In the genomic region with DNA sequence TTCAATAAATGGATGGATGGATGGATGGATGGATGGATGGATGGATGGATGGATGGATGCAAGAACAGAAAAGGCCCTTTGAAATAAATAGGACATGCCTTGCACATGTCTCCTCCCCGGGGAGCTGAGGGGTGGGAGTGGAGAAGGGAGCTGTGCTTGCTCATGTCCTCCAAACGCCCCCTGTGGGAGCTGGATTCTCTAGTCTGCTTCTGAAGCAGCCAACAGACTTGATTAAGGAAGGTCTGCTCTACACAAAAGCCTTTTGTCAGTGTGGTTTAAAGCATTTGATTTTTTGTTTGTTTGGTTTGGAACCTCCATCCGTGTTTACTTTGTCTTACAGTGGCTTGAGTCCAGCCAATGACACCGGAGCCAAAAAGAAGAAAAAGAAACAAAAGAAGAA, we compare ENCODE assay signal across 16 mouse cellular contexts. TPM values are rescaled to one million over a fixed set of nuclear protein-coding genes. Genes with fewer than 3 reads are reported as not detected.
A peak's percentile ranks its signal among the peaks of the same experiment; 100 is the strongest.
DNase-seq lines count a peak whose midpoint lies in the region; ATAC-seq and TF ChIP-seq lines count a peak whose summit lies in the region.
"Had no signal": no experiment of that assay in that cellular context is flagged by ENCODE, and none has a peak within 500 bp of the region (broad histone marks: within the 10 kb centered on the region; RNA-seq: fewer than 3 reads in every experiment).

No protein-coding gene starts in this region.

- no peaks in the 10 kb centered on the region for H3K27me3 ChIP-seq in hindbrain, postnatal 0 days (ENCODE audit: insufficient read depth, low read length)
- H3K27me3 ChIP-seq in hindbrain, embryonic 13.5 days: no peaks in the 10 kb centered on the region
- no peaks in the 10 kb centered on the region for H3K27me3 ChIP-seq in limb, embryonic 10.5 days (ENCODE audit: low read depth, poor library complexity, severe bottlenecking)
- H3K27me3 ChIP-seq: hindbrain, embryonic 12.5 days; limb, embryonic 13.5 days; Patski had no signal

- DNase-seq in hindbrain, postnatal 0 days (ENCODE audit: low spot score): peak; percentile 43
- peak; percentile 44 for DNase-seq in right cerebral cortex, postnatal 14 days
- DNase-seq in right cerebral cortex, adult 2 months (ENCODE audit: low spot score in 2 of 2): no peak
- peak; percentile 89 for DNase-seq in ZHBTc4 (ENCODE audit: low read depth, low spot score)
- DNase-seq in B cell, adult 2 months: no peak
- DNase-seq in limb, embryonic 10.5 days (ENCODE audit: low spot score): no peak
- DNase-seq: cerebellum, adult 9-11 months; lung, postnatal 14 days; retina, postnatal 1 day; thymus, adult 18-20 months had no signal

- H3K9me3 ChIP-seq in hindbrain, postnatal 0 days (ENCODE audit: low read length): no peaks in the 10 kb centered on the region
- no peaks in the 10 kb centered on the region for H3K9me3 ChIP-seq in hindbrain, embryonic 13.5 days
- H3K9me3 ChIP-seq in limb, embryonic 10.5 days (replicated peaks): no peaks in the 10 kb centered on the region
- H3K9me3 ChIP-seq: hindbrain, embryonic 12.5 days; limb, embryonic 13.5 days had no signal

- H3K27ac ChIP-seq in hindbrain, postnatal 0 days: no peak overlapping the region
- no peak overlapping the region for H3K27ac ChIP-seq in hindbrain, embryonic 13.5 days
- H3K27ac ChIP-seq in limb, embryonic 10.5 days: no peak overlapping the region
- H3K27ac ChIP-seq: hindbrain, embryonic 12.5 days; limb, embryonic 13.5 days had no signal

- H3K4me3 ChIP-seq in hindbrain, postnatal 0 days (ENCODE audit: low read length): no peak overlapping the region
- no peak overlapping the region for H3K4me3 ChIP-seq in hindbrain, embryonic 13.5 days
- H3K4me3 ChIP-seq in limb, embryonic 10.5 days: no peak overlapping the region
- H3K4me3 ChIP-seq: erythroblast, embryonic 14.5 days; hindbrain, embryonic 12.5 days; limb, embryonic 13.5 days had no signal

- H3K36me3 ChIP-seq in hindbrain, postnatal 0 days (ENCODE audit: insufficient read depth, low read length): peaks cover 36% of the 10 kb centered on the region
- peaks cover 51% of the 10 kb centered on the region for H3K36me3 ChIP-seq in hindbrain, embryonic 13.5 days
- peaks cover 77% of the 10 kb centered on the region for H3K36me3 ChIP-seq in limb, embryonic 10.5 days

- no peak overlapping the region for H3K9ac ChIP-seq in hindbrain, postnatal 0 days (replicated peaks; ENCODE audit: low read length)
- no peak overlapping the region for H3K9ac ChIP-seq in hindbrain, embryonic 13.5 days
- H3K9ac ChIP-seq: hindbrain, embryonic 12.5 days; limb, embryonic 13.5 days had no signal

- H3K4me2 ChIP-seq in hindbrain, postnatal 0 days (ENCODE audit: low read depth, low read length): no peak overlapping the region
- H3K4me2 ChIP-seq in hindbrain, embryonic 13.5 days: no peak overlapping the region
- H3K4me2 ChIP-seq: hindbrain, embryonic 12.5 days; limb, embryonic 13.5 days had no signal

- peak; percentile 19; the same call in 1 of the 2 replicates for TF ChIP-seq CTCF in hindbrain, postnatal 0 days (IDR thresholded peaks at IDR 0.05; ENCODE audit: low read depth)

- H3K4me1 ChIP-seq in hindbrain, postnatal 0 days (ENCODE audit: insufficient read depth, low read length): no peaks in the 10 kb centered on the region
- H3K4me1 ChIP-seq in hindbrain, embryonic 13.5 days (replicated peaks): peaks cover 14% of the 10 kb centered on the region; the same call in 1 of the 2 replicates
- no peaks in the 10 kb centered on the region for H3K4me1 ChIP-seq in limb, embryonic 10.5 days
- H3K4me1 ChIP-seq: hindbrain, embryonic 12.5 days; limb, embryonic 13.5 days had no signal

- WGBS in hindbrain, postnatal 0 days: 64% methylated on average over 4 of the region's 4 CpGs
- WGBS in hindbrain, embryonic 13.5 days: 73% methylated on average over 4 of the region's 4 CpGs
- WGBS in limb, embryonic 10.5 days: 88% methylated on average over 4 of the region's 4 CpGs

- ATAC-seq in hindbrain, postnatal 0 days: no peak
- no peak for ATAC-seq in hindbrain, embryonic 13.5 days (ENCODE audit: low FRiP score)
- ATAC-seq: intestine, embryonic 16.5 days; Patski had no signal

RNA-seq across cellular contexts. Expression of a gene that starts 14.7 kb away (rescaled TPM):
- 176 and 187 TPM in 2 replicates for total RNA-seq in hindbrain, postnatal 0 days (2014; rRNA removed)
- 138 and 149 TPM in 2 replicates for polyA plus RNA-seq in hindbrain, postnatal 0 days (2015; fragmentation: Nextera tagmentation; extraction: Ambion mirVana)
- polyA plus RNA-seq in hindbrain, embryonic 13.5 days (2015; fragmentation: Nextera tagmentation; extraction: Ambion mirVana): 164 and 165 TPM in 2 replicates
- polyA plus RNA-seq in limb, embryonic 10.5 days (2016; fragmentation: Nextera tagmentation; extraction: Ambion mirVana): 260 and 269 TPM in 2 replicates

RNA-seq across cellular contexts. Expression of a gene that starts 14.8 kb away (rescaled TPM):
- 61.0 and 71.5 TPM in 2 replicates for total RNA-seq in hindbrain, postnatal 0 days (2014; rRNA removed)
- 39.8 and 45.3 TPM in 2 replicates for polyA plus RNA-seq in hindbrain, postnatal 0 days (2015; fragmentation: Nextera tagmentation; extraction: Ambion mirVana)
- polyA plus RNA-seq in hindbrain, embryonic 13.5 days (2015; fragmentation: Nextera tagmentation; extraction: Ambion mirVana): 37.8 and 44.5 TPM in 2 replicates
- polyA plus RNA-seq in limb, embryonic 10.5 days (2016; fragmentation: Nextera tagmentation; extraction: Ambion mirVana): 60.5 and 63.1 TPM in 2 replicates

RNA-seq across cellular contexts. Expression of a gene that starts 58.6 kb away (rescaled TPM):
- total RNA-seq in hindbrain, postnatal 0 days (2014; rRNA removed): 9.4 and 13.8 TPM in 2 replicates
- polyA plus RNA-seq in hindbrain, postnatal 0 days (2015; fragmentation: Nextera tagmentation; extraction: Ambion mirVana): 3.9 and 4.8 TPM in 2 replicates
- 1.5 and 1.9 TPM in 2 replicates for polyA plus RNA-seq in hindbrain, embryonic 13.5 days (2015; fragmentation: Nextera tagmentation; extraction: Ambion mirVana)
- polyA plus RNA-seq in limb, embryonic 10.5 days (2016; fragmentation: Nextera tagmentation; extraction: Ambion mirVana): 1.5 and 1.8 TPM in 2 replicates

RNA-seq across cellular contexts. Expression of a gene that starts 58.7 kb away (rescaled TPM):
- 13.2 and 19.0 TPM in 2 replicates for total RNA-seq in hindbrain, postnatal 0 days (2014; rRNA removed)
- 18.5 and 20.8 TPM in 2 replicates for polyA plus RNA-seq in hindbrain, postnatal 0 days (2015; fragmentation: Nextera tagmentation; extraction: Ambion mirVana)
- 7.3 and 9.0 TPM in 2 replicates for polyA plus RNA-seq in hindbrain, embryonic 13.5 days (2015; fragmentation: Nextera tagmentation; extraction: Ambion mirVana)
- polyA plus RNA-seq in limb, embryonic 10.5 days (2016; fragmentation: Nextera tagmentation; extraction: Ambion mirVana): 4.0 and 5.1 TPM in 2 replicates

Comparison
In these comparisons a context has a peak if more than half of its experiments do, and no peak if none do; other contexts are left out.
1. DNase-seq: peak in hindbrain, postnatal 0 days (single experiment), right cerebral cortex, postnatal 14 days (single experiment) and ZHBTc4 (single experiment); none in right cerebral cortex, adult 2 months (0 of 2), B cell, adult 2 months (0 of 2) and limb, embryonic 10.5 days (single experiment).